Mouse (Mus musculus) MEL (cell line): ENCODE measurements around the gene Slc35e3. TPM values are rescaled to one million over a fixed set of nuclear protein-coding genes. Genes with fewer than 3 reads are reported as not detected.

ENCODE experiments used
- DNase-seq: peaks from one replicate; pipeline ENCODE4 v3.0.0; 2011; ENCODE audit warnings: low read depth, low spot score
- H3K27ac ChIP-seq: 2 replicates; pipeline ENCODE4 v1.5.1; 2012; ENCODE audit warnings: low read depth, mild to moderate bottlenecking, control low read depth, low read length, moderate library complexity; ENCODE audit not compliant: control insufficient read depth
- H3K27me3 ChIP-seq, 2 experiments: fragments of 150-350 bp in 1 of 2; sonication (generic) in 1 of 2; 2 replicates each; pipeline ENCODE4 v1.6.1; 2012; ENCODE audit warnings: low read length in 2 of 2, mild to moderate bottlenecking in 2 of 2, improper control_type of control experiment in 1 of 2, moderate library complexity in 1 of 2; ENCODE audit not compliant: insufficient read depth in 2 of 2, control insufficient read depth in 1 of 2
- H3K36me3 ChIP-seq, 2 experiments: 2 replicates each; pipeline ENCODE4 v1.6.1; 2012 to 2014; ENCODE audit warnings: low read length in 2 of 2, improper control_type of control experiment in 1 of 2, inconsistent platforms in 1 of 2, mild to moderate bottlenecking in 1 of 2; ENCODE audit not compliant: insufficient read depth in 2 of 2, control insufficient read depth in 1 of 2
- H3K4me1 ChIP-seq, 2 experiments: fragments of 150-350 bp in 1 of 2; sonication (generic) in 1 of 2; 2 replicates each; pipeline ENCODE4 v1.6.1; 2012; ENCODE audit warnings: low read length in 2 of 2, improper control_type of control experiment in 1 of 2, mild to moderate bottlenecking in 1 of 2; ENCODE audit not compliant: insufficient read depth in 2 of 2, control insufficient read depth in 1 of 2
- H3K4me3 ChIP-seq, 2 experiments: fragments of 150-350 bp in 1 of 2; sonication (generic) in 1 of 2; 2 replicates each; pipeline ENCODE4 v1.5.1; 2012; ENCODE audit warnings: low read depth in 2 of 2, low read length in 2 of 2, mild to moderate bottlenecking in 2 of 2, moderate library complexity in 2 of 2, control low read depth in 1 of 2, improper control_type of control experiment in 1 of 2; ENCODE audit not compliant: control insufficient read depth in 1 of 2, insufficient read depth in 1 of 2
- H3K79me2 ChIP-seq: 2 replicates; pipeline ENCODE4 v1.6.1; 2012; ENCODE audit warnings: mild to moderate bottlenecking, low read length, moderate library complexity; ENCODE audit not compliant: control insufficient read depth, poor library complexity, insufficient read depth
- H3K9ac ChIP-seq: 2 replicates; pipeline ENCODE4 v1.6.1; 2012; ENCODE audit warnings: low read depth, mild to moderate bottlenecking, control low read depth, low read length, moderate library complexity; ENCODE audit not compliant: control insufficient read depth, poor library complexity, severe bottlenecking
- H3K9me3 ChIP-seq: fragments of 150-350 bp; sonication (generic); replicated peaks from 2 replicates; pipeline ENCODE4 v1.6.1; 2012; ENCODE audit warnings: mild to moderate bottlenecking, low read length, improper control_type of control experiment, moderate library complexity; ENCODE audit not compliant: insufficient read depth
- BHLHE40 ChIP-seq: IDR thresholded peaks from 2 replicates; pipeline ENCODE4 v1.6.1; 2012; ENCODE audit warnings: low read depth, mild to moderate bottlenecking, inconsistent platforms, low read length, improper control_type of control experiment, borderline replicate concordance
- CHD1 ChIP-seq: IDR thresholded peaks from 2 replicates; pipeline ENCODE4 v1.6.1; 2012; ENCODE audit warnings: low read depth, mild to moderate bottlenecking, inconsistent platforms, low read length, improper control_type of control experiment
- CTCF ChIP-seq, 3 experiments: IDR thresholded peaks in 2 of 3; conservative IDR thresholded peaks in 1 of 3; 2 replicates each; pipeline ENCODE4 v1.5.1; 2011 to 2012; ENCODE audit warnings: low read length in 3 of 3, low read depth in 2 of 3, mild to moderate bottlenecking in 2 of 3, improper control_type of control experiment in 1 of 3, inconsistent platforms in 1 of 3, mixed read lengths in 1 of 3, moderate library complexity in 1 of 3; ENCODE audit not compliant: control insufficient read depth in 1 of 3, insufficient read depth in 1 of 3, poor library complexity in 1 of 3, severe bottlenecking in 1 of 3
- E2F4 ChIP-seq: IDR thresholded peaks from 2 replicates; pipeline ENCODE4 v1.6.1; 2011; ENCODE audit warnings: low read depth, low read length, improper control_type of control experiment, borderline replicate concordance
- ETS1 ChIP-seq: IDR thresholded peaks from 2 replicates; pipeline ENCODE4 v1.6.1; 2012; ENCODE audit warnings: low read depth, mild to moderate bottlenecking, inconsistent platforms, low read length, improper control_type of control experiment, moderate library complexity
- GATA1 ChIP-seq: IDR thresholded peaks from 2 replicates; pipeline ENCODE4 v1.6.1; 2011; ENCODE audit warnings: low read depth, low read length, improper control_type of control experiment
- MAFK ChIP-seq: IDR thresholded peaks from 2 replicates; pipeline ENCODE4 v1.6.1; 2011; ENCODE audit warnings: low read depth, mild to moderate bottlenecking, low read length, improper control_type of control experiment, borderline replicate concordance
- MAZ ChIP-seq: IDR thresholded peaks from 2 replicates; pipeline ENCODE4 v1.6.1; 2012; ENCODE audit warnings: low read depth, mild to moderate bottlenecking, inconsistent platforms, low read length, improper control_type of control experiment
- MEF2A ChIP-seq: IDR thresholded peaks from 2 replicates; pipeline ENCODE4 v1.6.1; 2014; ENCODE audit warnings: low read depth, mild to moderate bottlenecking, inconsistent platforms, low read length, improper control_type of control experiment; ENCODE audit not compliant: poor library complexity, insufficient replicate concordance, severe bottlenecking; ENCODE audit errors: extremely low read depth
- MXI1 ChIP-seq: IDR thresholded peaks from 2 replicates; pipeline ENCODE4 v1.6.1; 2011; ENCODE audit warnings: mild to moderate bottlenecking, low read depth, low read length, improper control_type of control experiment
- MYB ChIP-seq: IDR thresholded peaks from 2 replicates; pipeline ENCODE4 v1.6.1; 2011; ENCODE audit warnings: mild to moderate bottlenecking, low read depth, low read length, improper control_type of control experiment
- MYC ChIP-seq: IDR thresholded peaks from 2 replicates; pipeline ENCODE4 v1.6.1; 2011; ENCODE audit warnings: low read depth, mild to moderate bottlenecking, low read length, improper control_type of control experiment, moderate library complexity
- NRF1 ChIP-seq: IDR thresholded peaks from 2 replicates; pipeline ENCODE4 v1.6.1; 2014; ENCODE audit warnings: low read depth, mild to moderate bottlenecking, inconsistent platforms, low read length, improper control_type of control experiment, moderate library complexity; ENCODE audit not compliant: poor library complexity, insufficient read depth, severe bottlenecking
- POLR2A ChIP-seq, 2 experiments: IDR thresholded peaks; 2 replicates each; pipeline ENCODE4 v1.6.1; 2011 to 2012; ENCODE audit warnings: low read length in 2 of 2, mild to moderate bottlenecking in 2 of 2, control low read depth in 1 of 2, improper control_type of control experiment in 1 of 2, low read depth in 1 of 2, moderate library complexity in 1 of 2; ENCODE audit not compliant: control insufficient read depth in 1 of 2, insufficient read depth in 1 of 2, poor library complexity in 1 of 2
- POLR2AphosphoS2 ChIP-seq: IDR thresholded peaks from 2 replicates; pipeline ENCODE4 v1.6.1; 2011; ENCODE audit warnings: low read length, improper control_type of control experiment
- POLR2AphosphoS5 ChIP-seq: IDR thresholded peaks from 2 replicates; pipeline ENCODE4 v1.6.1; 2012; ENCODE audit warnings: low read depth, borderline replicate concordance, mild to moderate bottlenecking, inconsistent platforms, low read length, moderate library complexity, mixed read lengths
- RAD21 ChIP-seq: IDR thresholded peaks from 2 replicates; pipeline ENCODE4 v1.6.1; 2011; ENCODE audit warnings: mild to moderate bottlenecking, low read depth, low read length, improper control_type of control experiment
- SIN3A ChIP-seq: IDR thresholded peaks from 2 replicates; pipeline ENCODE4 v1.6.1; 2012; ENCODE audit warnings: low read length, improper control_type of control experiment, inconsistent platforms
- TBP ChIP-seq: IDR thresholded peaks from 2 replicates; pipeline ENCODE4 v1.8.0; 2011; ENCODE audit warnings: low read depth, low read length, improper control_type of control experiment
- USF1 ChIP-seq: IDR thresholded peaks from 2 replicates; pipeline ENCODE4 v1.6.1; 2014; ENCODE audit warnings: low read depth, mild to moderate bottlenecking, inconsistent platforms, low read length, improper control_type of control experiment, moderate library complexity
- ZC3H11A ChIP-seq: IDR thresholded peaks from 2 replicates; pipeline ENCODE4 v1.6.1; 2012; ENCODE audit warnings: low read depth, mild to moderate bottlenecking, inconsistent platforms, low read length, improper control_type of control experiment
- ZKSCAN1 ChIP-seq: IDR thresholded peaks from 2 replicates; pipeline ENCODE4 v1.6.1; 2012; ENCODE audit warnings: low read depth, mild to moderate bottlenecking, inconsistent platforms, low read length, improper control_type of control experiment, moderate library complexity
- ZMIZ1 ChIP-seq: IDR thresholded peaks from 2 replicates; pipeline ENCODE4 v1.6.1; 2012; ENCODE audit warnings: low read depth, mild to moderate bottlenecking, inconsistent platforms, low read length, improper control_type of control experiment, moderate library complexity
- polyA plus RNA-seq, 2 experiments: library from polyadenylated mRNA; stranded (reverse) in 1 of 2; unstranded in 1 of 2; fragments of >175 nt in 1 of 2; fragments of >200 nt in 1 of 2; gene quantifications; 2 replicates each; pipeline versions ENCODE4 v1.2.1 to v1.2.4; 2012; ENCODE audit warnings: low replicate concordance in 2 of 2, low read depth in 1 of 2; ENCODE audit not compliant: insufficient read length in 2 of 2, insufficient read depth in 1 of 2, missing spikeins in 1 of 2
- total RNA-seq: library from RNA; depleted of rRNA; stranded (reverse); fragments of 300-350 nt; gene quantifications from 2 replicates; pipeline ENCODE4 v1.2.3, GENCODE M21; 2012

Slc35e3 gene
- total and polyA plus RNA-seq, 3 experiments, result 3.7 to 7.4 TPM; not detected in 1

DNA sequence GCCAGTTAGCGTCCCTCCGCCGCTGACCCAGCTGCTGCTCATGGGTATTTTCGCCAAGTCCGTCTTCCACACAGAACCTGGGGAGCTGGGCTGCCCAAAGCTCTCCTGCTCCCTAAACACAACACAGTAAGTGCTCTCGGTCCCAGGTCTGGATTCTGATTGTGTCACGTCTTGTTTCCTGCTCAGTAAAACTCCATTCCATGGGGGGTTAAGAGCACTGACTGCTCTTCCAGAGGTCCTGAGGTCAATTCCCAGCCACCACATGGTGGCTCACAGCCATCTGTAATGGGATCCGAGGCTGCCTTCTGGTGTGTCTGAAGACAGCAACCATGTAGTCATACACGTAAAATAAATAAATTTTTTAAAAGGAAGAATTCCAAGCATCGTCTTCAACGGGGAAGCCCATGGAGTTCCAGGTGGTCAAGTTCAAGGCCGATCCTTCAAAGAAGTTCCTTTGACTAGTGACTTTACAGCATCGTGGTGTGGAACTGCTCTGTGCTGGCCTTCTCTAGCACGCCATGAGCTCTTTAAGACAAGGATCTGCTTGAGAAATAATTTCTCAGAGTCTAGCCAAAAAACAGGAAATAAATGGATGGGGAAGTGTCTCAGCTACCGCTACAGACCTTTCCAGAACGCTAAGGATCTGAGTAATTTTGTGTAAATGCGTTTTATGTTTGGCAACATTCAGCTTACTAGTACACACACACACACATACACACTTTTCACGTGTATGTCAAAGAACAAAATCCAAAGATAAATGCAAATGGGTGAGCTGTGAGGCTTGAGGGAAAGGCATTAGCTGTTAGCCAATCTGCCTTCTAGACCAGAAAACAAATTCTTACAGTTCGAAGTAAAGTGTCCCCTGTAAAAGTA lies 61.6 kb downstream of the Slc35e3 start:
- Histone ChIP-seq H3K4me1 (no peaks in the 10 kb centered on the region), H3K4me3 (no peak overlapping the region), H3K27ac (no peak overlapping the region), H3K9me3 (no peaks in the 10 kb centered on the region), H3K36me3 (no peaks in the 10 kb centered on the region), H3K9ac (no peak overlapping the region), H3K79me2 (no peaks in the 10 kb centered on the region), H3K27me3 (no peaks in the 10 kb centered on the region)
- no peak for DNase-seq
- no peak for TF ChIP-seq MAZ
- no peak for TF ChIP-seq POLR2A (IDR thresholded peaks at IDR 0.05; ENCODE audit: control insufficient read depth in 1 of 2, insufficient read depth in 1 of 2, low read depth in 1 of 2, low read length in 2 of 2, poor library complexity in 1 of 2)
- TF ChIP-seq CHD1, result no peak
- no peak for TF ChIP-seq MEF2A
- TF ChIP-seq SIN3A, result no peak
- TF ChIP-seq ZKSCAN1, result no peak
- no peak for TF ChIP-seq USF1
- no peak for TF ChIP-seq MAFK

DNA sequence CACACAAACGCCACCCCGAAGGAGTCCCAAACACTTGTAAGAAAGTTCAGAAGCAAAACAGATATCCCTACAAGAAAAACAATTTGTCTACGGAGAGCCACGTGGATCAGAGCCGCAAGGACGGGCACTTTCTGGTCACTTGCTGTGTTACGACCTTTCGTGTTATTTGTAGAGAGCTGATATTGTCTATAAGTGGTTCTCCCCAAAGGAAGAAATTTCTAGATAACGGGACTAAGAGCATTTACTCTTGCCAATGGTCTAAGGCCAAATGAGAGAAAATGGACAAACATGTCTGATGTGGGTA lies 62.5 kb downstream of the Slc35e3 start:
- TF ChIP-seq MXI1, result no peak
- TF ChIP-seq POLR2AphosphoS5, result no peak
- no peak for TF ChIP-seq RAD21
- no peak for TF ChIP-seq POLR2AphosphoS2
- no peak for TF ChIP-seq ZC3H11A
- no peak for TF ChIP-seq TBP
- no peak for TF ChIP-seq E2F4
- no peak for TF ChIP-seq BHLHE40
- TF ChIP-seq MYC, result no peak
- TF ChIP-seq NRF1, result no peak
- TF ChIP-seq CTCF (IDR thresholded peaks at IDR 0.05 in 2 of 3, conservative IDR thresholded peaks at IDR 0.05 in 1 of 3; ENCODE audit: control insufficient read depth in 1 of 3, insufficient read depth in 1 of 3, low read depth in 2 of 3, low read length in 3 of 3, poor library complexity in 1 of 3, severe bottlenecking in 1 of 3), result no peak
- no peak for TF ChIP-seq GATA1
- TF ChIP-seq ETS1, result no peak
- no peak for TF ChIP-seq MAFK
- TF ChIP-seq ZKSCAN1, result no peak
- no peak for TF ChIP-seq MYB
- no peak for TF ChIP-seq POLR2A (IDR thresholded peaks at IDR 0.05; ENCODE audit: control insufficient read depth in 1 of 2, insufficient read depth in 1 of 2, low read depth in 1 of 2, low read length in 2 of 2, poor library complexity in 1 of 2)
- TF ChIP-seq SIN3A, result no peak
- TF ChIP-seq ZMIZ1, result no peak
- TF ChIP-seq, all 39 proteins: peak for 0

More for the DNA sequence above, 62.5 kb downstream of the Slc35e3 start:
- Histone ChIP-seq H3K4me1 (peaks cover 3 to 4% of the 10 kb centered on the region in 2 experiments; a peak in 3 of 4 replicates), H3K9me3 (no peaks in the 10 kb centered on the region), H3K36me3 (peaks cover 0 to 4% of the 10 kb centered on the region in 2 experiments; a peak in 2 of 4 replicates), H3K79me2 (no peaks in the 10 kb centered on the region), H3K9ac (no peak overlapping the region), H3K4me3 (no peak overlapping the region), H3K27ac (no peak overlapping the region), H3K27me3 (no peaks in the 10 kb centered on the region)
- no peak for DNase-seq
